Mouse (Mus musculus) olfactory bulb, adult 2 months (tissue): ENCODE measurements around the gene Ice1.

Experiments
- CTCF ChIP-seq: fragments of 200-500 bp; IDR thresholded peaks from 2 replicates; pipeline ENCODE4 v1.5.1; 2012; ENCODE audit warnings: low read depth, mild to moderate bottlenecking, low read length, moderate library complexity; ENCODE audit not compliant: insufficient read depth
- POLR2A ChIP-seq: fragments of 200-500 bp; IDR thresholded peaks from 2 replicates; pipeline ENCODE4 v1.6.1; 2012; ENCODE audit warnings: mild to moderate bottlenecking, low read depth, low read length, moderate library complexity; ENCODE audit not compliant: insufficient read depth

- no peak for TF ChIP-seq CTCF
- no peak for TF ChIP-seq POLR2A
Observed at GRCm38 (mm10) chr13:70643408-70644082, 6.1 kb upstream of the Ice1 start.
